Mouse (Mus musculus) cerebellum, adult 11 months (tissue): ENCODE data around the gene Scgb2b12.
"Not testable (repeated sequence)": the region's sequence is repeated elsewhere in the genome, so short reads cannot be mapped to it uniquely, and the experiment has no call there.

ENCODE experiments used
- DNase-seq: peaks from one replicate; pipeline ENCODE4 v3.0.0; 2022

Scgb2b12 gene

GRCm38 (mm10) chr7:32327145-32327544, at the start of gene Scgb2b12:
Scgb2b12 (minus strand) TSS chr7:32327245.
- not testable (repeated sequence) for DNase-seq

GRCm38 (mm10) chr7:32333882-32334281, 6.8 kb upstream of the Scgb2b12 start, which contains the start of gene Scgb1b12:
Scgb1b12 (plus strand) TSS chr7:32334182.
- not testable (repeated sequence) for DNase-seq
